Mouse (Mus musculus) retina, postnatal 1 day (tissue): Measurements from ENCODE around the gene Slc26a1.

ENCODE experiments used
- DNase-seq: peaks from one replicate; pipeline ENCODE4 v3.0.0-alpha.2; 2012

The Slc26a1 gene

GRCm38 (mm10) chr5:108675251-108675816, at the start of gene Slc26a1:
Gene Slc26a1 (minus strand): TSS chr5:108675569.
- no peak for DNase-seq

DNA sequence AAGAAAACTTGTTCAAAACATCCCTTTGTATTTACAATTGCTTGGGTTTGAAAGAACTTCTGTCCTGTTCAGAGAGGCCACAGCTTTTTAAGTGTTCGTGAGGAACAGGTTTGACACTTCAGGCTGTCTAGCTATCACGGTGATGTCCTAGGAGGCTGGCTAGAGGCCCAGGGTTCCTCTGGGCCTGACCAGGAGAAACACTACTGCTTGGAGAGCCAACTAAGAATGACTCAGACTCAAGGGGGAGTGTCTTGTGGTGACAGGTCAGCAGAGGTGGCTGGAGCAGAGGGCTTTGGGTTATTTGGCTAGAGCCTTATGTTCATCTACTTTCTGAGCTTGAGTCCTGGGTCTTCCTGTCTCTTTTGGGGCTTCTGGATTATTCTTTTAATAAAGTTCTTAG, 48.6 kb upstream of the Slc26a1 start:
- DNase-seq = no peak

DNA sequence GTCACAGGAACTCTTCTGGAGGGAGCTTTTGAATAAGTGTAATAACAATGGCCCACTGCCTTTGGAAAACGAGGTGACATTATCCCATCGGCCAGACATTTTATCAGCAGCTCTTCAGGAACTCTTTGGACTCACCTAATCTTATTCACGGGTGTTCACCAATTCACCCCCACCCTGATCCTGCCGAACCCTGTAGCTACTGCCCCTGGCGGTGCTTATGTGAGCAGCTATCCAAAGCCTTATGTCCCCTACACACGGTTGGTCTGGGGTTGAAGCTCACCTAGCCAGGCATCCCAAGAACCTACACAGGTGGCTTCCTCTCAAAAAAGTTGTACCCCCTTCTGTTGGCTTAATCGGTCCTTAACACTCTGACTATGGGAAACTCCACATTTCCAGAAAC, 44.4 kb upstream of the Slc26a1 start:
- DNase-seq = no peak

DNA sequence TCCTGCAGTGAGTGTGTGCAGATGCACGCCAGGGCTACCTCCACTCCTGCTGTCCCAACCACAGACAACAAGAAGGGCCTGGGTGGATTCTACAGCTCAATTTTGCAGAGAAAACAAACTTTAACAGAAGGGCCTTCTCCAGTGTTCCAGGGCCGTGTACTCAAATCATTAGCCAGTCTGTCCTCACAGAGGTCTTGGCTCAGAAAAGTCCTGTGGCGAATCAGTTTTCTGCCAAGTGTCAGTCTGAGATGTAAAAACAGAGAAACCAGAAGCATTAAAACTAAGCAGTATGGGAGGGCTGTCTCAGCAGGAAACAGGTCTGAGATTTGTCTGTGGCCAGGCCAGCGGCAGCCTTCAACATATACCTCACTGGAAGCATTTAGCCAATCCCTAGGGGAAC, 42.7 kb upstream of the Slc26a1 start:
- no peak for DNase-seq

DNA sequence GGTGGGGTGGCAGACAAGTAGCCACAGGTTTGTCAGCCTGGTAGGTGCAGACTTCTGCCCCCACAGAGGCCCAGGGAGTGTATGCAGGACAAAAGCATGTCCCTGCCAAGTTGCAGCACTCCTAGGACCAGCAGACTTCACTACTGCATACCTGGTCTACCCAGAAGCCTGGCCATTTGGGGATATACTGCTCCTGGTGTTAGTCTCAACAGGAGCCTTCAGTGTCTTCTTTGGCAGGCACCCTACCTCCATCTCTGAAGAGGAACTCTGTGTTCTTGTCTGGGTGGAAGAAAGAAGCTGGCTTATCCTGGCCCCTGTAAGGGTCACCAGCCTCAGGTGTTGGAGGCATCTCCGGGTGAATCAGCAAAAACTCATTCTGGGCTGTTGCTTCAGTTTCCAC, 40.6 kb upstream of the Slc26a1 start:
- no peak for DNase-seq

- no peak for DNase-seq
Observed at GRCm38 (mm10) chr5:108714149-108714548, 38.8 kb upstream of the Slc26a1 start.

- no peak for DNase-seq
Observed at GRCm38 (mm10) chr5:108713691-108714090, 38.3 kb upstream of the Slc26a1 start.

- DNase-seq = no peak
Observed at GRCm38 (mm10) chr5:108713096-108713495, 37.7 kb upstream of the Slc26a1 start.

- DNase-seq = no peak
Observed at GRCm38 (mm10) chr5:108711968-108712367, 36.6 kb upstream of the Slc26a1 start.

- DNase-seq = peak; percentile 20
Observed at GRCm38 (mm10) chr5:108708981-108709731, 33.8 kb upstream of the Slc26a1 start.

DNA sequence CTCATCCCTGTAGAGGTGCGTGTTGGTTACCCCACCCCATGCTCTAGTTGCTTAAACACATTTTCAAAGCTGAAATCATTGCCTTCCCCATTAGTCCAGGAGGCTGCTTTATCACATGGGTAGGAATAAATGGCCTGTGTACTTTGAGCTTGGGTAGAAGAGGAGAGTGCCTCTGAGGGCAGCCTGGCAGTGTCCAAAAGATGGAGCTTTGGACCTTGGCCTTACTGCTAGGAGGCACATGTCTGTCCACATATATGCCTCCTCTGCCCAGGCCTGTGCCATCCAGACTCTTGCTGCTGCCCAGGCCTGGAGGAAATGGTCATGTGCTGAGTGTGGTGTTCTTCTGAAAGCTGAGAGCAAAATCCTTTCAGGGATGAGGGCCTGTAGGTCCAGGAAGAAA, 33.0 kb upstream of the Slc26a1 start:
- DNase-seq = no peak

GRCm38 (mm10) chr5:108707758-108708157, 32.4 kb upstream of the Slc26a1 start:
- DNase-seq = no peak

DNA sequence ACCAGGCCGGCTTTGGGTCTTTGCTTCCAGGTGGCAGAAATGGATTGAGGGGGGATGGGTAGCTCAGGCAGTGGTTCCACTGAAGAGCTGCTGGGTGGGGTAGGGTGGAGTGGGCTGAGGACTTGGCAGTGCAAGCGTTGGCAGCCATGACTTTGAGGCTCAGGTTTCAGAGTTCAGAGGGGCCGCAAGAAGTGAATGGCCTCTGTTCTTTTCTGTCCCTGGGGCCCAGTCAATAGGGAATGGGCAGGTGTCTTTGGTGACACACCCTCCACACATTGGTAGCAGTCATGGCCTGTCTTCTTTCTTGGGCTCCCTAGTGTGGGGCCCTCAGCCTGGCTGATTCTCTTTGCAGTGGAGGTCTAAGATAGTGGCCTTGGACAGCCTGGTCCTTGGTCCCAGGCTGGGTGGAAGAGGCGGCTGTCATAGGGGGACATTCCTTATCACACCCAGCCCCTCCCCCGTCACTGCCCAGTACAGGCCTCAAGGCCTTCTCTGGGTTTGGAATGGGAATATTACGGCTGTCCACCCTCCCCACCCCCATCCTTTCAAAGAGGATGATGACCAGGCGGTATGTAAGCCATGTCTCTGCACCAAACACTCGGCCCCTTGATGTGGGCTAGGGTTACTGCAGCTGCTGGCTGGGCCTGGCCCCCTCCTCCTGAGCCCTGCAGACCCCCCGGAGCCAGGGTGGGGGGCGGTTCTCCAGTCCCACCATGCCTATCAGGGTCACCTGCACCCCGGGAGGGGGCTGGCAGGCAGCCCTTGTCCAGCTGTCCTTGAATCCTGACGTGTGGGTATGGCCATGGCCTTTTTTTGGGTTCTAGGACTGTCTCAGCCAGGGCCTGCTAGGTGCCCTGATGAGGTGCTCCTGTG, 28.6 kb upstream of the Slc26a1 start:
- DNase-seq = no peak

- DNase-seq = peak; percentile 46
Observed at GRCm38 (mm10) chr5:108701341-108702021, 26.1 kb upstream of the Slc26a1 start.

GRCm38 (mm10) chr5:108700346-108700745, 25.0 kb upstream of the Slc26a1 start:
- DNase-seq = no peak

- no peak for DNase-seq
Observed at GRCm38 (mm10) chr5:108697341-108697753, 22.0 kb upstream of the Slc26a1 start.

- no peak for DNase-seq
Observed at GRCm38 (mm10) chr5:108696542-108696941, 21.2 kb upstream of the Slc26a1 start.

DNA sequence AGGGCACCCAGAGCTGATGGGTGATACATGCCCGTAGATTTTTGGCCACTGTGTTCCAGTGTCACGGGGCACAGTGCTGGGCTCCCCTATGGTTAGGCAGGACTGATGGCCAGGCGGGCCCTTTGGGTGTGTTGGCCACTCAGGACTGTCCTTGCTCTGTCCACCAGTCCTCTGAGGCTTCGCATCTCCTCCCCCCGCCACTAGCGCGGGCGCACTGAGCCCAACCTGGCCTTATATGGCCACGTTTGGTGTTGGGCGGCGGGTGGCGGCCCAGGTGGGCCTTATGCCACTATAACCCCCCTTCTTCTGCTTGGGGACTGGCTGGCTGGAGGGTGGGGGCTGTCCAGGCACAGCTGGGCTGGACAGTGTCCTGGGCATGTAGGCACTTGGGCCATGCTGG, 20.5 kb upstream of the Slc26a1 start:
- no peak for DNase-seq

DNA sequence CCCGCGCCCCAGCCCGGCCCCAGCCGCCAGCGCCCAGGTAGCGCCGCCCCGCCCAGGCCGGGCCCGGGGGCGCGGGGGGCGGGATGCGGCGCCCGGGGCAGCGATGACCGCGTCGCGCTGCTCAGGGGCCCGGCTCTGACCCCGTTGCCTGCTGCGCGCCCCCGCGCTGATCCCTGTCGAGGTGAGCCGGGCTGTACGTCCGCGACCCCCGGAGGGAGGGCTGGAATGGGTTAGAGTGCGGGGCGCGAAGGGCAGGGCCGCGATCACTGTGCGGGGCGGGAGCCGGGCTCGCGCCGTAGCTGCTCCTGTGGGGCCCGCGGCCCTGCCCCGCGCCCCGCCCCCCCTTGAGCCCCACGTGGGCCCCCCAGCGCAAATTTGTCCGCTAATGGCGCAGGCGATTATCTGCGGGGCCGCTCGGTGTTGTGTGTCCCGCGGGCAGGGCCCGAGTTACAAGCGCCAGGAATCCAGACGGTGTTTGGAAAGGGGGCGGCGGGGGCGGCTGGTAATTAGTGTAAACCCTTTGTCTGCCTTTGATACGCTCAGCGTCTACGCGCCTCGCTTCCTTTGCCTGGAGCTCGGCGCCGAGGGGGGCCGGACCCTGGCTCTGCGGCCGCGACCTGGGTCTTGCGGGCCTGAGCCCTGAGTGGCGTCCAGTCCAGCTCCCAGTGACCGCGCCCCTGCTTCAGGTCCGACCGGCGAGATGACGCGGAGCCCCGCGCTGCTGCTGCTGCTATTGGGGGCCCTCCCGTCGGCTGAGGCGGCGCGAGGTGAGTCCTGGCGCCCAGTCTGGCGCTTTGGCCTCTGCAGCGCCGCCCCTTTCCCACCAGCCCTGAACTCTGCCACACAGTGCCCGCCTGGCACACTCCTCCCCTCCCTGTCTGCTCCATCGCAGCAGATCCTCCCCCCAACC, 19.2 kb upstream of the Slc26a1 start:
- peak; percentile 69 for DNase-seq

DNA sequence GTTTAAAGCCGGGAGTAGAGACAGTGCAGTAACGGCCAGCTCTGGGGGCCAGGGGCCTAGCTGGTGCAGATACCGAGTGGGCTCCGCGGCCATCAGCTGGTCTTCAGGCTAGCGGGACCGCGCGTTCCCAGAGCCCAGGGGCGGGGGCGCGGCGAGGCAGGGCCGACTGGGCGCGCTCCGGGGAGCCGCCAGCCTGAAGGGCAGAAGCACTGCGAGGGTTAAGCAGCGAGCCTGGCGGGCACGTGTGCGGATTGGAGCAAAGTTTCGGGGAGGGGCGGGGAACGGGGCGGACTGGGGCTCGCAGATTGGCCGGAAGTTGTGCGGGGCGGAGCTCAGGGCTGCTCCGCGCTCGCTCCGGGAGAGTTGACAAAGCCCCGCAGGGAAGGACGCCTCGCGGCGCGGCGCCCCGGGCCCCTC, 18.5 kb upstream of the Slc26a1 start:
- DNase-seq = peak; percentile 96

DNA sequence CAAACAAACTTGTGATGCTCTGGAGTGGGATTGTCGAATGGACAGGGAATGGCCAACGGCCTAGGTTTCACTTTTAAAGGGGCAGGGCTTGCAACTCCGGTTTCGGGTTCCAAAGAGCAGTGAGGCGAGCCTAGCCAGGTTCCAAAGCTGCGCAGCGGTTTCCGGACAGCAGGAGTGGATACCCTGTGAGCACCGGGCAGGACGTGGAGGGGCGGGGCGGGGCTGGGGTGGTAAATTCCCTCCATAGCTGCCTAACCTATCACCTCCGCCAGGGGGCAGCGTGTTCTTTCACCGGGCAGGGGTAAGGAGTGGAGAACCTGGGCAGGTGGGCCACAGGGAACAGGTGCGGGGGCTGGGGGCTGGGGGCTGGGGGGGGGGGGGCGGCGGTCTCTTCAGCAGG, 16.9 kb upstream of the Slc26a1 start, which contains the start of gene Fgfrl1:
TSS of gene Fgfrl1 (plus strand) at position 112 of the 400 bp plus-strand sequence.
- peak; percentile 62 for DNase-seq

- DNase-seq = no peak
Observed at GRCm38 (mm10) chr5:108691152-108691551, 15.8 kb upstream of the Slc26a1 start.
